Mouse (Mus musculus) megakaryocyte-erythroid progenitor cell, adult 5-6 weeks (primary cell): Measurements from ENCODE around the gene Nxpe3. TPM values are rescaled to one million over a fixed set of nuclear protein-coding genes. Genes with fewer than 3 reads are reported as not detected.
A peak's percentile ranks its signal among the peaks of the same experiment; 100 is the strongest.

ENCODE experiments used
- ATAC-seq: replicated peaks from 2 replicates; pipeline ENCODE4 v1.8.0; 2016; ENCODE audit warnings: mild to moderate bottlenecking, inconsistent platforms; ENCODE audit not compliant: severe bottlenecking, poor library complexity, low FRiP score, low TSS enrichment
- total RNA-seq, 2 experiments: library from RNA; stranded (forward) in 1 of 2; stranded (reverse) in 1 of 2; fragments of 200-1000, 215-1000 nt in 1 of 2; fragments of >200 nt in 1 of 2; fragmentation: Nextera tagmentation in 1 of 2; gene quantifications; 2 replicates each; pipeline ENCODE4 v1.2.3; 2014 to 2017

Gene Nxpe3
- total RNA-seq, 2 experiments from 2014 or later, result 4.5 to 6.1 TPM

GRCm38 (mm10) chr16:55817717-55818515, 77.2 kb downstream of the Nxpe3 start:
- ATAC-seq, result no peak

- ATAC-seq, result no peak
Measured at GRCm38 (mm10) chr16:55816202-55816941, 78.7 kb downstream of the Nxpe3 start.

- no peak for ATAC-seq
Measured at GRCm38 (mm10) chr16:55815466-55815865, 79.6 kb downstream of the Nxpe3 start.

- no peak for ATAC-seq
Measured at GRCm38 (mm10) chr16:55814686-55815085, 80.4 kb downstream of the Nxpe3 start.

- ATAC-seq, result no peak
Measured at GRCm38 (mm10) chr16:55813916-55814315, 81.2 kb downstream of the Nxpe3 start.

GRCm38 (mm10) chr16:55811792-55812191, 83.3 kb downstream of the Nxpe3 start:
- no peak for ATAC-seq

GRCm38 (mm10) chr16:55809779-55810514, 85.1 kb downstream of the Nxpe3 start:
- no peak for ATAC-seq

- ATAC-seq, result no peak
Measured at GRCm38 (mm10) chr16:55809345-55809744, 85.7 kb downstream of the Nxpe3 start.

- peak; percentile 53; the same call in 1 of the 2 replicates for ATAC-seq
Measured at GRCm38 (mm10) chr16:55807505-55807932, 87.6 kb downstream of the Nxpe3 start.

- no peak for ATAC-seq
Measured at GRCm38 (mm10) chr16:55804799-55805198, 90.3 kb downstream of the Nxpe3 start.

GRCm38 (mm10) chr16:55801629-55802028, 93.5 kb downstream of the Nxpe3 start:
- ATAC-seq, result no peak

GRCm38 (mm10) chr16:55798845-55799244, 96.2 kb downstream of the Nxpe3 start:
- ATAC-seq, result no peak

- no peak for ATAC-seq
Measured at GRCm38 (mm10) chr16:55790326-55790725, 104.8 kb downstream of the Nxpe3 start.

Other genes starting within 250 kb of the Nxpe3 start
- gene Nfkbiz, start 56.4 kb downstream of the Nxpe3 start, total RNA-seq (2014; fragmentation: Nextera tagmentation), result 3.5 and 4.9 TPM in 2 replicates
- gene Nfkbiz, start 56.4 kb downstream of the Nxpe3 start, total RNA-seq (2017), result 6.1 and 9.4 TPM in 2 replicates
- gene Cep97, start 39.6 kb upstream of the Nxpe3 start, total RNA-seq (2014; fragmentation: Nextera tagmentation), result 19.2 and 21.7 TPM in 2 replicates
- 15.8 and 32.9 TPM in 2 replicates for gene Cep97, start 39.6 kb upstream of the Nxpe3 start, total RNA-seq (2017)
- gene Rpl24, start 71.0 kb upstream of the Nxpe3 start, total RNA-seq (2014; fragmentation: Nextera tagmentation), result 2,115 and 2,210 TPM in 2 replicates
- 2,337 and 2,464 TPM in 2 replicates for gene Rpl24, start 71.0 kb upstream of the Nxpe3 start, total RNA-seq (2017)
- gene Zbtb11, start 78.6 kb upstream of the Nxpe3 start, total RNA-seq (2014; fragmentation: Nextera tagmentation), result 25.0 and 34.7 TPM in 2 replicates
- gene Zbtb11, start 78.6 kb upstream of the Nxpe3 start, total RNA-seq (2017), result 44.4 and 53.5 TPM in 2 replicates
- gene Pcnp, start 134.5 kb upstream of the Nxpe3 start, total RNA-seq (2014; fragmentation: Nextera tagmentation), result 124 TPM in 2 replicates
- gene Pcnp, start 134.5 kb upstream of the Nxpe3 start, total RNA-seq (2017), result 128 and 165 TPM in 2 replicates
- 33.1 and 34.0 TPM in 2 replicates for gene Trmt10c, start 142.5 kb upstream of the Nxpe3 start, total RNA-seq (2014; fragmentation: Nextera tagmentation)
- gene Trmt10c, start 142.5 kb upstream of the Nxpe3 start, total RNA-seq (2017), result 58.8 and 78.1 TPM in 2 replicates
- gene Senp7, start 153.1 kb upstream of the Nxpe3 start, total RNA-seq (2014; fragmentation: Nextera tagmentation), result 51.8 and 77.3 TPM in 2 replicates
- 27.9 and 55.7 TPM in 2 replicates for gene Senp7, start 153.1 kb upstream of the Nxpe3 start, total RNA-seq (2017)